Mouse (Mus musculus) liver, postnatal 0 days (tissue): ENCODE data around the gene Hace1. TPM values are rescaled to one million over a fixed set of nuclear protein-coding genes. Genes with fewer than 3 reads are reported as not detected.

Experiments
- ATAC-seq: fragments of 200-750 bp; cut with Nextera tagmentation; 2 replicates; pipeline ENCODE4 v1.8.0; 2017; ENCODE audit warnings: mild to moderate bottlenecking, moderate library complexity
- DNase-seq: peaks from one replicate; pipeline ENCODE4 v3.0.0-alpha.2; 2016
- H3K27ac ChIP-seq: fragments of 300-500 bp; sonication (generic); 2 replicates; pipeline ENCODE4 v1.5.1; 2014; ENCODE audit warnings: antibody characterized with exemption, moderate library complexity, mild to moderate bottlenecking, low read depth
- H3K27me3 ChIP-seq: fragments of 300-500 bp; sonication (generic); 2 replicates; pipeline ENCODE4 v1.6.1; 2014; ENCODE audit warnings: low read length, control low read depth, mixed read lengths; ENCODE audit not compliant: insufficient read depth
- H3K36me3 ChIP-seq: fragments of 300-500 bp; sonication (generic); replicated peaks from 2 replicates; pipeline ENCODE4 v1.6.1; 2014; ENCODE audit warnings: mild to moderate bottlenecking, control low read depth, low read length, moderate library complexity, mixed read lengths; ENCODE audit not compliant: insufficient read depth
- H3K4me1 ChIP-seq: fragments of 300-500 bp; sonication (generic); 2 replicates; pipeline ENCODE4 v1.6.1; 2014; ENCODE audit warnings: antibody characterized with exemption, mild to moderate bottlenecking, control low read depth; ENCODE audit not compliant: insufficient read depth
- H3K4me2 ChIP-seq: fragments of 300-500 bp; sonication (generic); 2 replicates; pipeline ENCODE4 v1.6.1; 2014; ENCODE audit warnings: low read depth, mild to moderate bottlenecking, low read length, moderate library complexity, mixed read lengths
- H3K4me3 ChIP-seq: fragments of 300-500 bp; sonication (generic); 2 replicates; pipeline ENCODE4 v1.5.1; 2014; ENCODE audit warnings: low read depth, low read length
- H3K9ac ChIP-seq: fragments of 300-500 bp; sonication (generic); replicated peaks from 2 replicates; pipeline ENCODE4 v1.6.1; 2014; ENCODE audit warnings: mild to moderate bottlenecking, moderate library complexity
- H3K9me3 ChIP-seq: fragments of 300-500 bp; sonication (generic); 2 replicates; pipeline ENCODE4 v1.6.1; 2016; ENCODE audit warnings: mild to moderate bottlenecking, control low read depth, low read length, mixed read lengths
- CTCF ChIP-seq: sonication (generic); IDR thresholded peaks from 2 replicates; pipeline ENCODE4 v1.5.1; 2016; ENCODE audit warnings: antibody characterized with exemption, low read depth
- EP300 ChIP-seq: IDR thresholded peaks from 2 replicates; pipeline ENCODE4 v1.6.1; 2016; ENCODE audit warnings: antibody characterized with exemption, low read depth, mild to moderate bottlenecking
- WGBS: fragments of 180-500 bp; shearing (Covaris S2); extraction: QIAGEN DNeasy Blood & Tissue Kit; methylation state at CpG from one replicate; pipeline ENCODE4 v1.1.7; 2014; ENCODE audit not compliant: insufficient replicate concordance; 5-methylcytosine and 5-hydroxymethylcytosine counted together
- polyA plus RNA-seq: library from polyadenylated mRNA; unstranded; fragments of >200 nt; fragmentation: Nextera tagmentation; extraction: Ambion mirVana; gene quantifications from 2 replicates; pipeline ENCODE4 v1.2.1, GENCODE M21; 2015

The Hace1 gene
- polyA plus RNA-seq, 1 experiment from 2014 or later = 15.8 TPM

DNA sequence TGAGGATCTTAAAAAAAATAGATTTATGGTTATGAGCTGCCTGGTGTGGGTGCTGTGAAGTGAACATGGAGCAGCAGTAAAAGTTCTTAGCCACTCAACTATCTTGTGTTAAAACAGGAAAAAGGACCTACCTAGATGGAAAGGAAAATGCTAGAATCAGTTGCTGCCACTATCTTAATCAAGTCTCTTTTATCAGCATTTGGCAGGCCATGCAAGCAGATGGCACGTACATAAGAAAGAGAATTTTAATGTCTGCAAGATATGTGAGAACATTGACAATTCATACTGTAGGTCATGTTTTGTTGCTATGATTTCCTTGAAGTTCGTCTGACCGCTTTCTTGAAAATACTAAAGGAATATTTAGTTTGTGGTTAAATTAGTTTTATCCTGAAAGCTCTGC lies 54.4 kb downstream of the Hace1 start:
- ATAC-seq = no peak
- H3K27ac ChIP-seq = no peak overlapping the region
- H3K27me3 ChIP-seq = no peaks in the 10 kb centered on the region
- no peaks in the 10 kb centered on the region for H3K36me3 ChIP-seq
- H3K4me3 ChIP-seq = no peak overlapping the region
- no peaks in the 10 kb centered on the region for H3K9me3 ChIP-seq
- no peak for TF ChIP-seq EP300
- no peak for TF ChIP-seq CTCF
- no peaks in the 10 kb centered on the region for H3K4me1 ChIP-seq
- DNase-seq = no peak
- 75% methylated on average over 3 of the region's 3 CpGs for WGBS
- H3K9ac ChIP-seq = no peak overlapping the region
- no peak overlapping the region for H3K4me2 ChIP-seq

DNA sequence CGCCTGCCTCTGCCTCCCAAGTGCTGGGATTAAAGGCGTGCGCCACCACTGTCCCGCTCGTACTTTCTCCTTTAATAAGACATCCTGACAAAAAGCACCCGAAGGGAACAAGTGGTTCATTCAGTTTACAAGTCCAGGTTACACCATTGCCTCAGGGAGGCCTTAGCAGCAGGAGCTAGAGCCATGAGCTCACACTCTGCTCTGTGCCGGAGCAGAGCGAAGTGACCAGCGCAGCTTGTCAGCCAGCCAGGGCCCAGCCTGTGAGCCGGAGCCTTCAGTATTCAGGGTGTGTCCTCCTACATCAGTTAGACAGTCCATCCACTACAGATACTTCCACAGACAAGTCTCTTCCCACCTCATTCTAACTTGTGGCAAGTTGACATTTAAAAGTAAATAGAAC lies 55.0 kb downstream of the Hace1 start:
- H3K9ac ChIP-seq = no peak overlapping the region
- H3K27me3 ChIP-seq = no peaks in the 10 kb centered on the region
- no peaks in the 10 kb centered on the region for H3K4me1 ChIP-seq
- H3K36me3 ChIP-seq = no peaks in the 10 kb centered on the region
- no peaks in the 10 kb centered on the region for H3K9me3 ChIP-seq
- H3K27ac ChIP-seq = no peak overlapping the region
- no peak for ATAC-seq
- 95% methylated on average over 10 of the region's 10 CpGs for WGBS
- H3K4me3 ChIP-seq = no peak overlapping the region
- DNase-seq = no peak
- TF ChIP-seq EP300 (no peak), CTCF (no peak)
- H3K4me2 ChIP-seq = no peak overlapping the region

DNA sequence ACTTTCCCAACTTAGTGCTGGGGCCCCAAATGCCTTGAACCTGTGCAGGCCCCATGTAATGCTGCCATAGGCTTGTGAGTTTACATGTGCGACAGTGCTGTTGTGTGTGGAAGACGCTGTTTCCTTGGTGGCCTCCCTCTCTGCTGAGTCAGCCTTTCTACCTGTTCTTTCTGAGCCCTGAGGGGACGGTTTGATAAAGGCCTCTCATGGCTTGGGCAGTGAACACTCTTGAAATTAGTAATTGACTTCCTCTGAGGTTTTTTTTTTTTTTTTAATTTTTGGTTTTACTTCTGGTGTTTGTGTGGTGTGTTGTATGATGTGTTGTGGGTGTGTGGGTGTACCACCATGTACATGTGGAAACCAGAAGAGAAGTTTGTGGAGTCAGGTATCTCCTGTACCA lies 57.6 kb downstream of the Hace1 start:
- H3K36me3 ChIP-seq = peaks cover 3% of the 10 kb centered on the region
- no peak overlapping the region for H3K27ac ChIP-seq
- H3K9ac ChIP-seq = no peak overlapping the region
- H3K9me3 ChIP-seq = no peaks in the 10 kb centered on the region
- H3K27me3 ChIP-seq = no peaks in the 10 kb centered on the region
- H3K4me3 ChIP-seq = no peak overlapping the region
- TF ChIP-seq CTCF (no peak), EP300 (no peak)
- WGBS = 76% methylated on average over 3 of the region's 3 CpGs
- no peak overlapping the region for H3K4me2 ChIP-seq
- DNase-seq (no peak), ATAC-seq (no peak)
- no peaks in the 10 kb centered on the region for H3K4me1 ChIP-seq

DNA sequence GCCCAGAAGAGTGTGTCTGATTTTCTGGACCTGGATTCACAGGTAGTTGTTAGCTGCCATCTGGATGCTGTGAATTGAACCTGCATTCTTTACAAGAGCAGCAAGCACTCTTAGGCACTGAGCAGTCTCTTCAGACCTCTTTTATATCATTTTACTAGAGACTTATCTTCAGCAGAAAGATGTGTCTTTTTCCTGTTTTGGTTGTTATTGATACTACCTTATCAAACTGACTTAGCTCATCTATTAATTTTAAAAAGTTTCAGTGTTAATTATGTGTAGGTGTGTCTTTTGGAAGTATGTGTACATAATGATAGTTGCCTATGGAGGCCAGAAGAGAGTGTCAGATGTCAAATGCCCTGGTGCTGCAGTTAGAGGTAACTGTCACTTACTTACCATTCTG lies 62.1 kb downstream of the Hace1 start:
- Histone ChIP-seq H3K9ac (no peak overlapping the region), H3K4me3 (no peak overlapping the region), H3K9me3 (no peaks in the 10 kb centered on the region; the same call in 1 of the 2 replicates), H3K27ac (no peak overlapping the region), H3K4me1 (no peaks in the 10 kb centered on the region), H3K27me3 (no peaks in the 10 kb centered on the region), H3K36me3 (peaks cover 5% of the 10 kb centered on the region), H3K4me2 (no peak overlapping the region)
- ATAC-seq = no peak
- TF ChIP-seq CTCF (no peak), EP300 (no peak)
- no peak for DNase-seq

DNA sequence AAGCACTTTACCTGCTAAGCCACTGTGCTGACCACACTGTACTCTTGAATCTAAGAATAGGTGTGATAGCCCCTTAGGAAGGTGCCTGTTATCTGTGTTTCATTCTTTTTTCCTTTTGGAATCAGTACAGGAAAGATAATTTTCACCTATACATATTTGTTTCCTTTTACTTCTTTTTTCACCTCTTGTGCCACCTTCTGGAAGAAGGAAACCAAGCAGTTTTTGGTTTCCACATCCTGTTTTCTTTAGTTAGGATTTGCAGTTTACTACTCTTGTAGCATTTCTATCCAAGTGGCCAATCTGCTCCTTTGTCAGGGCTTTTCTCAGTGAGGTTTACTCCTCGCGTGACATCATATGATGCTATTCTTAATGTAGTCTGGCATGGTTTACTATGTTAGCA lies 76.4 kb downstream of the Hace1 start:
- H3K27ac ChIP-seq = no peak overlapping the region
- WGBS = 95% methylated on average over 2 of the region's 2 CpGs
- no peak for TF ChIP-seq EP300
- TF ChIP-seq CTCF = no peak
- no peak for ATAC-seq
- no peak for DNase-seq
- H3K4me1 ChIP-seq = no peaks in the 10 kb centered on the region
- no peaks in the 10 kb centered on the region for H3K27me3 ChIP-seq
- no peak overlapping the region for H3K4me3 ChIP-seq
- no peak overlapping the region for H3K4me2 ChIP-seq
- no peaks in the 10 kb centered on the region for H3K9me3 ChIP-seq
- 0 out of 2 replicates have a peak, but pooled peaks cover 10% of the 10 kb centered on the region for H3K36me3 ChIP-seq
- H3K9ac ChIP-seq = no peak overlapping the region

DNA sequence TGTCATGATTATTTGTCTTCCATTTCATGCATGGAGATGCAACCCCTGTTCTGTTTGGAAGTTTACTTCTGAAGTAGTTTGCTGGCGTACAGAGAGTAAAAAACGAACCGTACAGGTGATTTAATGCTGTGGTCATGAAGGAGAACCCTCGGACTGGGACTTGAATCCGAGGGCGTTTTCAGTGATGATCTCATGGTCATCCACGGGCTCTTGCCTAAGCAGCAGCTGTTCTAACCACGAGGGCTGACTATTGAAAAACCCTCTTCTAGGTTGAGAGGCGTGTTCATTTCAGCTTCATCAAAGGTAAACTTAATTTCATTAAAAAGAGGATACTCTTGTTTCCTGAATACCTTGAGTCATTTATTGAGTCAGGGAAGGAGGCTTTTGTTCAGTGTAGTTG lies 84.4 kb downstream of the Hace1 start:
- H3K4me1 ChIP-seq = no peaks in the 10 kb centered on the region
- no peak overlapping the region for H3K4me2 ChIP-seq
- TF ChIP-seq CTCF = no peak
- no peak for TF ChIP-seq EP300
- no peak for DNase-seq
- 87% methylated on average over 9 of the region's 9 CpGs for WGBS
- ATAC-seq = no peak
- H3K27me3 ChIP-seq = no peaks in the 10 kb centered on the region
- no peaks in the 10 kb centered on the region for H3K9me3 ChIP-seq
- H3K27ac ChIP-seq = no peak overlapping the region
- no peak overlapping the region for H3K4me3 ChIP-seq
- peaks cover 5% of the 10 kb centered on the region; the same call in 1 of the 2 replicates for H3K36me3 ChIP-seq
- no peak overlapping the region for H3K9ac ChIP-seq

DNA sequence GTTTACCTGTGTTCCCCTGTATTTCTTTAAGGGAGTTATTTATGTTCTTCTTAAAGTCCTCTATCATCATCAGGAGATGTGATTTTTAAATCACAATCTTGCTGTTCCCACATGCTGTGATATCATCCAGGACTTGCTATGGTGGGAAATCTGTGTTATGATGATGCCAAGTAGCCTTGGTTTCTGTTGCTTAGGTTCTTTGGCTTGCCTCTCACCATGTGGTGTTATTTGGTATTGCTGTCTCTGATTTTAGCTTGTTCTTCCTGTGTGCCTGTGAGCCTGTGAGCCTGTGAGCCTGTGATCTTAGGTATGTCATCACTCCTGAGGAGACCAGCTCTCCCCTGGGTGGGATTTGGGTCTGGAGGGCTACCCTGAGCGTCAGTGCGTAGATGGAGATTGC lies 90.6 kb downstream of the Hace1 start:
- Histone ChIP-seq H3K36me3 (peaks cover 12% of the 10 kb centered on the region; the same call in 1 of the 2 replicates), H3K4me3 (no peak overlapping the region), H3K27me3 (no peaks in the 10 kb centered on the region), H3K4me1 (no peaks in the 10 kb centered on the region), H3K4me2 (no peak overlapping the region), H3K9ac (no peak overlapping the region), H3K9me3 (no peaks in the 10 kb centered on the region), H3K27ac (no peak overlapping the region)
- 93% methylated on average over 2 of the region's 2 CpGs for WGBS
- TF ChIP-seq EP300 (no peak), CTCF (no peak)
- DNase-seq (no peak), ATAC-seq (no peak)
